In the genomic region with DNA sequence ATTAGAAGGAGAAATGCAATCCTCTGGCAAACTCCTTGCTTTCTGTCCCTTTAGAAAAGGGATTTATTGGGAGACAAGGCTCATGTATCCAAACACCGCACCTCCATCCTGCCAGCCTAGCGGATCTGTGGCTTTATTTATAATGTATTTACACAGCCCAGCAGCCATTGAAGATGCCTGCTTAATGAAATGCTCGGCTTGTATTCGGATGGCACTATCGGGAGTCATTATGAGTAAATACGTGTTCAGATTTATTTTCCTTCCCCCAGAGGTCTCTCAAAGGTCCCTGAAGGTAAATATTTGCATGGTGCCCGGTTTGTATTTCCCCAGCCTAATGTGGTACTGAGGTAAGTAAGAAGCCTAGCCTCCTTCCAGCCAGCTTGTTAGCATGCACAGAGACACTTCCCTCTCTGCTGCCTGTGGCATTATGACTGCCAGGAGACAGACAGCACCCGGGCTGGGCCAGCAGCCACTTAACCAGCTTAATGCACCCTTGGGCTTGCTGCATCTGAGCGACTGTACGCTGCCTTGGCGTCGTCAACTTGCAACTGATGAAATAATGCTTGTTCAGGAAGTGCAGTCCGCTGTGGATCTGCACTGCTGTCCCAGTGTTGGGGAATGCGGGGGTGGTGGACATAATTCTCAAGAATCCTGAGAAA, we compare ENCODE assay signal across 8 mouse cellular contexts.
DNase-seq lines count a peak whose midpoint lies in the region; ATAC-seq and TF ChIP-seq lines count a peak whose summit lies in the region.

No protein-coding gene starts in this region.

- no peak for TF ChIP-seq EP300 in heart, adult 2 months (IDR thresholded peaks at IDR 0.05; ENCODE audit: insufficient read depth, low read depth, low read length)
- TF ChIP-seq EP300 in ES-Bruce4 (IDR thresholded peaks at IDR 0.05; ENCODE audit: insufficient read depth, low read depth, low read length): no peak

- DNase-seq in heart, adult 11 months: peak; percentile 90
- no peak for DNase-seq in heart, adult 2 months
- peak; percentile 88 for DNase-seq in midbrain, embryonic 11.5 days (ENCODE audit: low spot score, missing footprints)
- no peak for DNase-seq in thymus, postnatal 36 days

- no peak overlapping the region for H3K4me3 ChIP-seq in heart, adult 2 months
- no peak overlapping the region for H3K4me3 ChIP-seq in ES-Bruce4 (ENCODE audit: low read depth, low read length)
- H3K4me3 ChIP-seq in midbrain, embryonic 11.5 days (ENCODE audit: low read depth, low read length): no peak overlapping the region
- no peak overlapping the region for H3K4me3 ChIP-seq in small intestine, adult 2 months (ENCODE audit: low read depth, low read length)
- no peak overlapping the region for H3K4me3 ChIP-seq in heart, embryonic 11.5 days (ENCODE audit: low read depth, low read length)

- H3K36me3 ChIP-seq in heart, adult 2 months (ENCODE audit: control insufficient read depth, insufficient read depth, low read length): no peaks in the 10 kb centered on the region
- H3K36me3 ChIP-seq in ES-Bruce4 (ENCODE audit: control insufficient read depth, insufficient read depth, low read length, poor library complexity, severe bottlenecking): no peaks in the 10 kb centered on the region
- no peaks in the 10 kb centered on the region for H3K36me3 ChIP-seq in midbrain, embryonic 11.5 days (ENCODE audit: control insufficient read depth, insufficient read depth, low read length)
- H3K36me3 ChIP-seq in small intestine, adult 2 months (ENCODE audit: control insufficient read depth, insufficient read depth, low read length): no peaks in the 10 kb centered on the region
- H3K36me3 ChIP-seq in heart, embryonic 11.5 days (ENCODE audit: control insufficient read depth, insufficient read depth, low read length): no peaks in the 10 kb centered on the region

- no peak for TF ChIP-seq CTCF in heart, adult 2 months (IDR thresholded peaks at IDR 0.05)
- no peak for TF ChIP-seq CTCF in ES-Bruce4 (IDR thresholded peaks at IDR 0.05; ENCODE audit: low read depth, low read length)
- no peak for TF ChIP-seq CTCF in small intestine, adult 2 months (IDR thresholded peaks at IDR 0.05; ENCODE audit: extremely low read depth, insufficient read length, insufficient replicate concordance, low read depth, low read length)

- intact Hi-C loops in heart, adult 2 months (cut with DNase I): no loop called here

- 48% methylated on average over 14 of the region's 14 CpGs for WGBS in heart, adult 2 months
- 46% methylated on average over 14 of the region's 14 CpGs for WGBS in midbrain, embryonic 11.5 days
- 32% methylated on average over 14 of the region's 14 CpGs for WGBS in small intestine, adult 2 months
- 61% methylated on average over 14 of the region's 14 CpGs for WGBS in heart, embryonic 11.5 days (ENCODE audit: insufficient replicate concordance)

- H3K4me1 ChIP-seq in heart, adult 2 months (ENCODE audit: control insufficient read depth, insufficient read depth, low read length): peaks cover 6% of the 10 kb centered on the region
- peaks cover 8% of the 10 kb centered on the region for H3K4me1 ChIP-seq in ES-Bruce4 (ENCODE audit: control insufficient read depth, insufficient read depth, low read length)
- peaks cover 18% of the 10 kb centered on the region for H3K4me1 ChIP-seq in midbrain, embryonic 11.5 days (ENCODE audit: control insufficient read depth, insufficient read depth, low read length)
- peaks cover 17% of the 10 kb centered on the region for H3K4me1 ChIP-seq in small intestine, adult 2 months (ENCODE audit: control insufficient read depth, insufficient read depth, insufficient read length, low read length)
- H3K4me1 ChIP-seq in heart, embryonic 11.5 days (ENCODE audit: control insufficient read depth, insufficient read depth, low read length): no peaks in the 10 kb centered on the region; the same call in none of the 2 replicates

- peak; percentile 42 to 66 for ATAC-seq in hematopoietic stem cell, adult 5-6 weeks (replicated peaks in 1 of 2; ENCODE audit: insufficient read depth in 1 of 2, low FRiP score in 2 of 2, low TSS enrichment in 1 of 2, low read depth in 1 of 2, poor library complexity in 2 of 2, severe bottlenecking in 2 of 2)
- peak; percentile 67 for ATAC-seq in midbrain, embryonic 11.5 days (ENCODE audit: low FRiP score)
- ATAC-seq in heart, embryonic 11.5 days (replicated peaks; ENCODE audit: insufficient number of reproducible peaks, low FRiP score, low TSS enrichment): no peak

- no peak overlapping the region for H3K9ac ChIP-seq in heart, adult 2 months (ENCODE audit: low read depth, low read length)
- H3K9ac ChIP-seq in ES-Bruce4 (ENCODE audit: low read depth, poor library complexity, severe bottlenecking): peak overlapping the region; percentile 3; the same call in 1 of the 2 replicates
- no peak overlapping the region for H3K9ac ChIP-seq in midbrain, embryonic 11.5 days (ENCODE audit: low read length)
- no peak overlapping the region for H3K9ac ChIP-seq in heart, embryonic 11.5 days (ENCODE audit: low read depth, low read length)

- no peak overlapping the region for H3K4me2 ChIP-seq in midbrain, embryonic 11.5 days
- H3K4me2 ChIP-seq in heart, embryonic 11.5 days: no peak overlapping the region

- no peaks in the 10 kb centered on the region for H3K79me2 ChIP-seq in heart, adult 2 months (replicated peaks; ENCODE audit: control insufficient read depth, insufficient read depth, low read length)

- no peak for TF ChIP-seq POLR2A in heart, adult 2 months (IDR thresholded peaks at IDR 0.05; ENCODE audit: insufficient read depth, low read depth, low read length)
- no peak for TF ChIP-seq POLR2A in ES-Bruce4 (IDR thresholded peaks at IDR 0.05; ENCODE audit: insufficient read depth, low read length)
- TF ChIP-seq POLR2A in small intestine, adult 2 months (IDR thresholded peaks at IDR 0.05; ENCODE audit: low read depth, low read length): no peak

- H3K27me3 ChIP-seq in heart, adult 2 months (ENCODE audit: control insufficient read depth, insufficient read depth, low read length): no peaks in the 10 kb centered on the region
- H3K27me3 ChIP-seq in ES-Bruce4 (ENCODE audit: control insufficient read depth, insufficient read depth, low read length, poor library complexity, severe bottlenecking): no peaks in the 10 kb centered on the region
- no peaks in the 10 kb centered on the region; the same call in 1 of the 2 replicates for H3K27me3 ChIP-seq in midbrain, embryonic 11.5 days (ENCODE audit: control insufficient read depth, insufficient read depth, low read length)
- H3K27me3 ChIP-seq in small intestine, adult 2 months (ENCODE audit: control insufficient read depth, insufficient read depth, low read length): 0 out of 2 replicates have a peak, but pooled peaks cover 3% of the 10 kb centered on the region
- H3K27me3 ChIP-seq in heart, embryonic 11.5 days (ENCODE audit: control insufficient read depth, insufficient read depth, low read length): 0 out of 2 replicates have a peak, but pooled peaks cover 5% of the 10 kb centered on the region

- H3K27ac ChIP-seq in heart, adult 2 months: no peak overlapping the region
- 0 out of 2 replicates have a peak overlapping the region, but pooled peaks have one; percentile 5 for H3K27ac ChIP-seq in ES-Bruce4 (ENCODE audit: insufficient read depth, low read length)
- H3K27ac ChIP-seq in midbrain, embryonic 11.5 days (ENCODE audit: low read depth, low read length): no peak overlapping the region
- H3K27ac ChIP-seq in small intestine, adult 2 months (ENCODE audit: insufficient read depth, low read depth, low read length): 0 out of 2 replicates have a peak overlapping the region, but pooled peaks have one; percentile 14
- no peak overlapping the region for H3K27ac ChIP-seq in heart, embryonic 11.5 days (ENCODE audit: low read depth, low read length)

- no peaks in the 10 kb centered on the region for H3K9me3 ChIP-seq in ES-Bruce4 (replicated peaks; ENCODE audit: control insufficient read depth, insufficient read depth, low read length, poor library complexity, severe bottlenecking)
- H3K9me3 ChIP-seq in midbrain, embryonic 11.5 days (ENCODE audit: control insufficient read depth, low read length): no peaks in the 10 kb centered on the region
- no peaks in the 10 kb centered on the region for H3K9me3 ChIP-seq in heart, embryonic 11.5 days (replicated peaks; ENCODE audit: control insufficient read depth, low read length)

Comparison
In these comparisons a context has a peak if more than half of its experiments do, and no peak if none do; other contexts are left out.
1. DNase-seq: peak in heart, adult 11 months (single experiment) and midbrain, embryonic 11.5 days (single experiment); none in heart, adult 2 months (0 of 2) and thymus, postnatal 36 days (0 of 2).
2. H3K27ac ChIP-seq: peak in ES-Bruce4 (single experiment) and small intestine, adult 2 months (single experiment); none in heart, adult 2 months (single experiment), midbrain, embryonic 11.5 days (single experiment) and heart, embryonic 11.5 days (single experiment).